Mouse (Mus musculus) CD4-positive, CD25-positive, alpha-beta regulatory T cell, adult 4 months (primary cell): ENCODE measurements around the gene Gjb4. TPM values are rescaled to one million over a fixed set of nuclear protein-coding genes. Genes with fewer than 3 reads are reported as not detected.

Experiments used
- ATAC-seq: one replicate; pipeline ENCODE4 v1.8.0; 2017
- polyA plus RNA-seq, 2 experiments: library from polyadenylated mRNA; unstranded; fragments of 100-300 nt; shearing (Covaris generic); gene quantifications; one replicate each; pipeline ENCODE4 v1.2.1; 2017

Gene Gjb4
- polyA plus RNA-seq, 2 experiments from 2014 or later, result not detected

GRCm38 (mm10) chr4:127306915-127307314 lies 47.0 kb downstream of the Gjb4 start:
- no peak for ATAC-seq

GRCm38 (mm10) chr4:127303796-127304195 lies 50.1 kb downstream of the Gjb4 start:
- no peak for ATAC-seq

Other genes with a start within 250 kb of the Gjb4 start
- 10 to 100 TPM; 26.8 to 29.8 TPM for gene Tmem35b, start 230.4 kb downstream of the Gjb4 start, polyA plus RNA-seq
- gene Dlgap3, start 184.9 kb downstream of the Gjb4 start, polyA plus RNA-seq, result not detected
- 10 to 100 TPM; 37.5 to 54.9 TPM for gene Smim12, start 110.3 kb downstream of the Gjb4 start, polyA plus RNA-seq
- not detected for gene Gja4, start 40.0 kb downstream of the Gjb4 start, polyA plus RNA-seq
- gene Gjb3, start 23.2 kb downstream of the Gjb4 start, polyA plus RNA-seq, result under 1 TPM in 1 of 2 experiments, not detected in 1; 0.32 TPM
- gene Gjb5, start 4.1 kb upstream of the Gjb4 start, polyA plus RNA-seq, result not detected